Mouse (Mus musculus): ENCODE results near the gene C1qtnf3. TPM values are rescaled to one million over a fixed set of nuclear protein-coding genes. Genes with fewer than 3 reads are reported as not detected.

Gene C1qtnf3
- polyA plus RNA-seq (2015; fragmentation: Nextera tagmentation; extraction: Ambion mirVana), result 1.1 and 1.7 TPM in 2 replicates

DNA sequence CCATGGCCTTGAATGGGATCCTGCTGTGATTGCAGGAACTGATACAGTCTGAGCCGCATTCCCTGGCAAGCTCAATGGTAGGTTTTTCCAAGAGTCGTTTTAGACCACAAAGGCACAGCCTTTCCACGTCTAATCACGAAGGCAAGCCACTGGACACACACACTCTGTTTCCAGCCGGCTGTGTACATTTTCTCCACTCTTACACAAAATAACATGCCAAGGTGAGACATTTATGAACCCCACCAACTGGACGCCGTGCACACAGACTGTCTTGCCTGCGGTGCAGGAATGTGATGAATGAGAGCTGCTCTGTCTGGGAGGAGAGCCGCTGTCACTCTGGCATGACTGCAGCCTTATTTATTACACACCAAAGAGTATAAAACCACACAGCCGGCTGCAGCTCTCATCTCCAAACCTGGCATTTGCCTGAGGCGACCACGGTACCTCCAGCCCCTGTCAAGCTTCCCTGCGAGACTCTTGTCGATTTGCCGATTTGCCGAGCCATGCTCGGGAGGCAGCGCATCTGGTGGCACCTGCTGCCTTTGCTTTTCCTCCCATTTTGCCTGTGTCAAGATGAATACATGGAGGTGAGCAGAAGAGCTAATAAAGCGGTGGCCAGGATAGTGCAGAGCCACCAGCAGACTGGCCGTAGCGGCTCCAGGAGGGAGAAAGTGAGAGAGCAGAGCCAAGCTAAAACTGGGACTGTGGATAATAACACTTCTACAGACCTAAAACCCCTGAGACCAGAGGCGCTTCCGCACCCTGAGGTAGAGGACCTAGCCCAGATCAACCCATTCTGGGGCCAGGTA is at the start of gene C1qtnf3:
C1qtnf3 (plus strand) TSS at position 382 of the 809 bp plus-strand sequence.
- WGBS (ENCODE audit: insufficient replicate concordance), result 70% methylated on average over 23 of the region's 23 CpGs
- Histone ChIP-seq H3K9ac (no peak within 1 kb of the TSS), H3K9me3 (replicated peaks) (no peaks in the 10 kb centered on the region), H3K27ac (replicated peaks) (no peak within 1 kb of the TSS), H3K4me3 (replicated peaks) (no peak within 1 kb of the TSS), H3K4me2 (no peak within 1 kb of the TSS), H3K27me3 (0 out of 2 replicates have a peak, but pooled peaks cover 7% of the 10 kb centered on the region), H3K36me3 (replicated peaks) (no peaks in the 10 kb centered on the region), H3K4me1 (replicated peaks) (0 out of 2 replicates have a peak, but pooled peaks cover 2% of the 10 kb centered on the region)
- ATAC-seq (ENCODE audit: insufficient read depth), result no peak

DNA sequence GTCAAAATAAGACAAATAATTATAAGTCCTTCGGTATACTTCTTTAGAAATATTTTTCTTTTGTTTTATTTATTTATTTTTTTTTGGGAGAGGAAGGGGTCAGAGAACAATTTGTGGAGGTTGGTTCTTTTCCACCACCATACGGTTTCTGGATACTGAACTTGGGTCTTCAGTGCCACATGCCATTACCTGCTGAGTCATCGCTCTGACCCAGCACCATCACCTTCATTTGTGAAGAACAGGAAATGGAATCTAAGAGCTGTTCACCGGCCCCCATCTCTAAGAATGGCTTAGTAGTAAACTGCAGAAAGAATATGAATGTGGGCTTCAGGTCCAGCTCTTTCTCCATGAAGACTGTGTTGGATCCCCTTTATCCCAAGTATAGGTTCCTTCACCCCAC is 49.8 kb upstream of the C1qtnf3 start:
- no peak overlapping the region for H3K9ac ChIP-seq
- no peaks in the 10 kb centered on the region; the same call in 1 of the 2 replicates for H3K9me3 ChIP-seq (replicated peaks)
- H3K4me1 ChIP-seq (replicated peaks), result no peaks in the 10 kb centered on the region
- H3K27me3 ChIP-seq, result no peaks in the 10 kb centered on the region
- no peak overlapping the region for H3K4me3 ChIP-seq (replicated peaks)
- H3K36me3 ChIP-seq (replicated peaks), result no peaks in the 10 kb centered on the region
- WGBS (ENCODE audit: insufficient replicate concordance), result 44% methylated on average over 4 of the region's 4 CpGs
- no peak overlapping the region for H3K27ac ChIP-seq (replicated peaks)
- no peak for ATAC-seq (ENCODE audit: insufficient read depth)
- H3K4me2 ChIP-seq, result no peak overlapping the region

DNA sequence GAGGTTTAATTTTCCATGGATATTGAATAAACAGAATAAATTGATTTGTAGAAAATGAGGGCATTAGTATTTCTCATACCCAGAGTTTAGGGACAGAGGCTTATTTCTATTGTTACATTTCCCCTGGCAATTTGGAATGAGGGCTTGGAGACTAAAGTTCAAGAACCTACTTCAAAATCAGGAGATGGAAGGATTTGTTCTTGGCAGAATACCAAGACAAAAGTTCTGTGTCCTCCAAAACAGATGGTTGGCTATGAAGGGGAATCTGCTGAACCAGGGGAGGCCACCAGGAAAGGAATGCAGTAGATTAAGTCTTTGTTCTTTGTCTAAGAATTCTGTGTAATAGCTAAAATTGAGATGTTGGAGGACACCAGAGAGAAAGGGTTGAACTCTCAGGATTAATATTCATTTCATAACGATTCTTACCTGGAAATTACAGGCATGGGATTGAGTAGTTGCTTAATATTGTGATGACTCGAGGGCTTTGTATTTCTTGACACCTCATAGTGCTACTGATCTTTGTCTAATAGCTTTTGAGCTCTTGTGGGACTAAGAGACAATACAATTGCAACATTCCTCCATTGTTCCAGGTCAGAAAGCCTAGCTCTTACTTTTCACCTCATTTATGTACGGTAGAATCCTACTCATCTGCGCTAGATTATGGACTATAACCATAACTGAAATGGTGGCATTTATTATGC is 35.4 kb upstream of the C1qtnf3 start:
- Histone ChIP-seq H3K4me2 (no peak overlapping the region), H3K4me1 (replicated peaks) (no peaks in the 10 kb centered on the region), H3K27me3 (no peaks in the 10 kb centered on the region), H3K4me3 (replicated peaks) (no peak overlapping the region), H3K9ac (no peak overlapping the region), H3K36me3 (replicated peaks) (no peaks in the 10 kb centered on the region), H3K9me3 (replicated peaks) (no peaks in the 10 kb centered on the region), H3K27ac (replicated peaks) (no peak overlapping the region)
- WGBS (ENCODE audit: insufficient replicate concordance), result 53% methylated on average over 4 of the region's 4 CpGs
- ATAC-seq (ENCODE audit: insufficient read depth), result no peak

DNA sequence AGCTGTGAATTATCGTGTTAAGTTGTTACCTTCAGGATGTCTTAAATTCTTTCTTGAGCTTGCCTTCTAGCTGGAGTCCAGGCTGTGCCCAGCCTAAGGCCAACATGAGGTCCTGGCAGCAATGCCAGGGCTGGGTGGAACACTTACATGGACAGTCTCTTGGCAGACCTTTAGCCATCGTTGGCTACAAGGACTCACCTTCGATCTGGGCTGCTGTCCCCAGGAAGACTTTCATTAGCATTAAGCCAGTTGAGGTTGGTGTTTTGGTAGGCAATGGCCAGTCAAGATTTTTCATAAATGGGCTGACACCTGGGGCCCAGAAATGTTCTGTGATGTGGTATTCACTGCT is 34.8 kb upstream of the C1qtnf3 start:
- Histone ChIP-seq H3K27me3 (no peaks in the 10 kb centered on the region), H3K9ac (no peak overlapping the region), H3K4me2 (no peak overlapping the region), H3K36me3 (replicated peaks) (no peaks in the 10 kb centered on the region), H3K27ac (replicated peaks) (no peak overlapping the region), H3K9me3 (replicated peaks) (no peaks in the 10 kb centered on the region), H3K4me1 (replicated peaks) (no peaks in the 10 kb centered on the region), H3K4me3 (replicated peaks) (no peak overlapping the region)
- ATAC-seq (ENCODE audit: insufficient read depth), result no peak
- whole genome bisulfite sequencing (ENCODE audit: insufficient replicate concordance), result 67% methylated on average over 3 of the region's 3 CpGs

DNA sequence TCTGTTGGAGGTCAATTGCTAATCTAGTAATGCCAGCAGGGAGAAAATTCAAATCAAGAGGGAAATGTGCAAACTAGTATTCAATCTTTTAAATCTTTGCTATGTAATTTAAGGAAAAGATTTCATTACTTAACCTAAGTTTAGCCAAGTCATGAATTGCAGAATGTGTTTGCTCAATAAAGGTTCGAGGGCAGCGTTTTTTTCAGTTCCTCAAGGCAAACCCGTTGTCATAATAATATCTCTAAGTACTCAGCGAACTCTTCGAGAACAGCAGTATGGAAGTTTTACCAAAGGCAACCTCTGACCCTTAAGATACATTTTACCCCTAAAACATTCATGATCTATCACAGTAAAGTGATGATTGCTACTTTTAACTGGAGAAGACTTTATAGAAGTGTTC is 31.9 kb upstream of the C1qtnf3 start:
- Histone ChIP-seq H3K9me3 (replicated peaks) (no peaks in the 10 kb centered on the region), H3K4me3 (replicated peaks) (no peak overlapping the region), H3K4me2 (no peak overlapping the region), H3K4me1 (replicated peaks) (no peaks in the 10 kb centered on the region), H3K27ac (replicated peaks) (no peak overlapping the region), H3K9ac (no peak overlapping the region), H3K27me3 (no peaks in the 10 kb centered on the region), H3K36me3 (replicated peaks) (no peaks in the 10 kb centered on the region)
- ATAC-seq (ENCODE audit: insufficient read depth), result no peak
- WGBS (ENCODE audit: insufficient replicate concordance), result 46% methylated on average over 5 of the region's 5 CpGs

DNA sequence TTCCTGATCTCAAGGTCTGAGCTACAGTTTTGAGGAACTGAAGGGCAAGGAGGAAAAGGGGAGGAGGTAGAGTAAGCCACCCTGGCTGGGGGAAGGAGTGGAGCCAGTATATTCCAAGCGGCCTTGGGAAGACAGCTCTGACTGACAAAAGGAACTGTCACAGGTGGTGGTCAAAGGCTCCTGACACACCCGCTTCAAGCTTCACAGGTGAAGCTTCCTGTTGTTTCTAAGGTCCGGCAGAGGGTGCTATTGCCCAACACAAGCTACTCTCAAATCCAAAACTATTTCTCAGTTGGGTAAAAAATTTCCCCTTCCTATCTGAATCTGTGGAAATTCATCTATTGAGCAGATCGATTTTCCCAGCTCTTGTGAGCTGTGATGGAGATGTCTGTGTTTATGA is 31.1 kb upstream of the C1qtnf3 start:
- Histone ChIP-seq H3K4me2 (no peak overlapping the region), H3K9me3 (replicated peaks) (no peaks in the 10 kb centered on the region), H3K9ac (no peak overlapping the region), H3K4me3 (replicated peaks) (no peak overlapping the region), H3K27ac (replicated peaks) (no peak overlapping the region), H3K4me1 (replicated peaks) (no peaks in the 10 kb centered on the region), H3K36me3 (replicated peaks) (no peaks in the 10 kb centered on the region), H3K27me3 (no peaks in the 10 kb centered on the region)
- ATAC-seq (ENCODE audit: insufficient read depth), result no peak
- WGBS (ENCODE audit: insufficient replicate concordance), result 19% methylated on average over 4 of the region's 4 CpGs

DNA sequence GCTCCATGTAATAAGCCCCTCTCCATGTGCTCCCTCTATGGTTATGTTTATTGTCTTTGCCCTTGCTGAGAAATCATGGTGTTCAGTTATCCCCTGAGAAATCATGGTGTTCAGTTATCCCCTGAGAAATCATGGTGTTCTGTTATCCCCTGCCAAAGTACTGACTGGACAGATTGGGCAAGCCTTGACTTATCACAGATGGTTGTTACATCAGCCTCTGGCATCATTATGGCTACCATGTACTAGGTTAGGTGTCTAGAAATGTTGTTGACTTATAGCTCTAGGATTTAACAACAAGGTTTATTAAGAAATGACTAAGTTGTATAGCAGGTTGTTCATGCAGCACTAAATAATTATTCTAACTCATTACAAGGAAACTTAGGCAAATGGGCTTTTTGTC is 30.1 kb upstream of the C1qtnf3 start:
- no peak for ATAC-seq (ENCODE audit: insufficient read depth)
- H3K4me1 ChIP-seq (replicated peaks), result no peaks in the 10 kb centered on the region

DNA sequence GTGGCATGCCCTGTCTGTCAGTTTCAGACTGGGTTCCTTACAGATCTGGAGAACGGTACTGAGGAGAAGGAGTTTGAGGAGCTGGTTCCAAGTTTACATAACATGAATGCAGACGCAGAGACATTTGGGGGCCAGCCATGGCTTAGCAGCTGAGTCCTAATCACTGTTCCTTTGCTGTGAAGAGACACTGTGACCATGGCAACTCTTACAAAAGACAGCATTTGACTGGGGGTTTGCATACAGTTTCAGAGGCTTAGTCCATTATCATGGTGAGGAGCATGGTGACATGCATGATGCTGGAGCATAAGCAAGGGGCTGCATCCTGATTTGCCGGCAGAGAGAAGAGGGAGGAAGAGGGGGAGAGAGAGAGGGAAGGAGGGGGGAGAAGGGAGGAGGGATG is 29.6 kb upstream of the C1qtnf3 start:
- Histone ChIP-seq H3K4me3 (replicated peaks) (no peak overlapping the region), H3K27me3 (no peaks in the 10 kb centered on the region), H3K9ac (no peak overlapping the region), H3K4me2 (no peak overlapping the region), H3K27ac (replicated peaks) (no peak overlapping the region), H3K9me3 (replicated peaks) (no peaks in the 10 kb centered on the region), H3K36me3 (replicated peaks) (no peaks in the 10 kb centered on the region), H3K4me1 (replicated peaks) (no peaks in the 10 kb centered on the region)
- ATAC-seq (ENCODE audit: insufficient read depth), result no peak
- WGBS (ENCODE audit: insufficient replicate concordance), result 44% methylated on average over 3 of the region's 3 CpGs

More for the DNA sequence above, 30.1 kb upstream of the C1qtnf3 start:
- H3K9me3 ChIP-seq (replicated peaks), result no peaks in the 10 kb centered on the region
- no peak overlapping the region for H3K4me2 ChIP-seq
- no peaks in the 10 kb centered on the region for H3K27me3 ChIP-seq
- no peak overlapping the region for H3K9ac ChIP-seq
- no peaks in the 10 kb centered on the region for H3K36me3 ChIP-seq (replicated peaks)
- H3K4me3 ChIP-seq (replicated peaks), result no peak overlapping the region
- no peak overlapping the region for H3K27ac ChIP-seq (replicated peaks)

DNA sequence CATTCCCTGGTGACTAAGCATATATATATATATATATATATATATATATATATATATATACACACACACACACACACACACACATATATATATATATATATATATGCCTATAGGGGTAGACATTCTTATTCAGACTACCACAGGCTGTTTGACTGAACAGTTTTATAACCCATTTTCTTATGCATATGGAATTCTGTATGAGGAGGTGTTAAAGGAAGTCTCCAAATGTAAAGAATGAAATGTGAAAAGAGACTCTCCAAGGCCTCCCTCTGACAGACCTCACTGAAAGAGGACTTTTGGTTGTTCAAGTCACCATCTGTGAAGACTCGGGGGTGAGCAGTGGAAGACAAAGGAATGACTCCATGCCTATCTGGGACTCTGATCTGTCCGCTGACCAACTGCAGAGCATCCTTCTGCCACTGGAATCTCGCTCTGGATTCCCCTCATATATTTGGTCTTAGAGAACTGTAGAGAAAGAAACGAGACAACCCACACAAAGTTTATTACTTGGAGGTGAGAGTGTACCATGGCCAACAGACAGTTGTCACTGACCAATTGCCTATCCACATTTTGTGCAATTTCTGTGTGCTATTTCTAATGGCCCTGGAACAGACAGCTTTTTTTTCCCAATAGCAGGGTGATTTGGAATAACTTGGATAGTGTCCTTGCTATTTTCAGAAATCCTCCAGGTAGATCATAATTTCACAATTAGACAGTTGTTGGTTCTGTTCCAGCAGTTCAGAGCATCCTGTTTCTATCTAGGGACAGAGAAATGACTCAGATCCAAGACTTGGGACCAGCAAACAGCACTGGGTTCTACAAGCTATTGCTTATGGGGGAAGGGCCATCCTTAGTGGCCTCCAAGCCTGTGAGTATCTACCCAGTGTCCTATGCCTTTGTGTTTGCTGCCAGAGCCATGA is 28.8 kb upstream of the C1qtnf3 start:
- ATAC-seq (ENCODE audit: insufficient read depth), result no peak

DNA sequence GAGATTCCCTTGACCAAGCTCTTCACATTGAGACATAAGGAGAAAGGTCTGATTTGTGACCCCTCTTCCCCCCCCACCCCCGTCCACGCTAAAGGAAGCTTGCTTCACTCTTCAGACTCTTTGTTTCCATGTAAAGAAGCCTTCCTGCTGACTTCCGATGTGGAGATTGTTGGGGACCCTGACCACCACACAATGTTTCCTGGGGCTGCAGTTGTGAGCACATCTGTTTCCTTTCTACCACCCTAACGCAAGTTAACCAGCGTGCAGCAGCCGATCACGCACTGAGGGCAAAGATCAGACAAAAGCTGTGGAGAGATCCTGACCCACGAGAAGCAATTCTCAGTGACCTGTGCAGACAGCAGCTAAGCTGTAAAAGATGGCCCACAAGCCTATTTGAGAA is 24.8 kb upstream of the C1qtnf3 start:
- Histone ChIP-seq H3K36me3 (replicated peaks) (no peaks in the 10 kb centered on the region), H3K4me2 (no peak overlapping the region), H3K9me3 (replicated peaks) (no peaks in the 10 kb centered on the region), H3K27ac (replicated peaks) (no peak overlapping the region), H3K4me1 (replicated peaks) (no peaks in the 10 kb centered on the region), H3K4me3 (replicated peaks) (no peak overlapping the region), H3K27me3 (no peaks in the 10 kb centered on the region), H3K9ac (no peak overlapping the region)
- ATAC-seq (ENCODE audit: insufficient read depth), result no peak
- 12% methylated on average over 8 of the region's 8 CpGs for WGBS (ENCODE audit: insufficient replicate concordance)

More for the DNA sequence above, 28.8 kb upstream of the C1qtnf3 start:
- Histone ChIP-seq H3K4me3 (replicated peaks) (no peak overlapping the region), H3K4me1 (replicated peaks) (no peaks in the 10 kb centered on the region), H3K9ac (no peak overlapping the region), H3K36me3 (replicated peaks) (no peaks in the 10 kb centered on the region), H3K9me3 (replicated peaks) (no peaks in the 10 kb centered on the region), H3K27me3 (no peaks in the 10 kb centered on the region), H3K27ac (replicated peaks) (no peak overlapping the region), H3K4me2 (no peak overlapping the region)
- 39% methylated on average over 4 of the region's 4 CpGs for WGBS (ENCODE audit: insufficient replicate concordance)
